Mouse (Mus musculus) hindbrain, embryonic 13.5 days (tissue): Measurements from ENCODE around the gene Upk3a. TPM values are rescaled to one million over a fixed set of nuclear protein-coding genes. Genes with fewer than 3 reads are reported as not detected.
"Not testable (repeated sequence)": the region's sequence is repeated elsewhere in the genome, so short reads cannot be mapped to it uniquely, and the experiment has no call there.

Experiments used
- ATAC-seq: fragments of 200-750 bp; cut with Nextera tagmentation; 2 replicates; pipeline ENCODE4 v1.8.0; 2017; ENCODE audit warnings: moderate TSS enrichment; ENCODE audit not compliant: low FRiP score
- H3K27ac ChIP-seq: fragments of 300-500 bp; sonication (generic); 2 replicates; pipeline ENCODE4 v1.5.1; 2015; ENCODE audit warnings: inconsistent platforms, mild to moderate bottlenecking, moderate library complexity
- H3K27me3 ChIP-seq: fragments of 300-500 bp; sonication (generic); 2 replicates; pipeline ENCODE4 v1.6.1; 2015; ENCODE audit warnings: mild to moderate bottlenecking, inconsistent platforms
- H3K36me3 ChIP-seq: fragments of 300-500 bp; sonication (generic); 2 replicates; pipeline ENCODE4 v1.6.1; 2015; ENCODE audit warnings: mild to moderate bottlenecking, inconsistent platforms
- H3K4me1 ChIP-seq: fragments of 300-500 bp; sonication (generic); replicated peaks from 2 replicates; pipeline ENCODE4 v1.6.1; 2015; ENCODE audit warnings: inconsistent platforms
- H3K4me2 ChIP-seq: fragments of 300-500 bp; sonication (generic); 2 replicates; pipeline ENCODE4 v1.6.1; 2015; ENCODE audit warnings: inconsistent platforms, mild to moderate bottlenecking, moderate library complexity
- H3K4me3 ChIP-seq: fragments of 300-500 bp; sonication (generic); 2 replicates; pipeline ENCODE4 v1.5.1; 2015; ENCODE audit warnings: mild to moderate bottlenecking, inconsistent platforms
- H3K9ac ChIP-seq: fragments of 300-500 bp; sonication (generic); 2 replicates; pipeline ENCODE4 v1.6.1; 2015; ENCODE audit warnings: mild to moderate bottlenecking, inconsistent platforms
- H3K9me3 ChIP-seq: fragments of 300-500 bp; sonication (generic); 2 replicates; pipeline ENCODE4 v1.6.1; 2016; ENCODE audit warnings: inconsistent platforms
- WGBS: fragments of 180-500 bp; shearing (Covaris S2); methylation state at CpG from one replicate; pipeline ENCODE4 v1.1.7; 2015; 5-methylcytosine and 5-hydroxymethylcytosine counted together
- polyA plus RNA-seq: library from polyadenylated mRNA; unstranded; fragments of >200 nt; fragmentation: Nextera tagmentation; extraction: Ambion mirVana; gene quantifications from 2 replicates; pipeline ENCODE4 v1.2.1, GENCODE M21; 2015

Upk3a gene
- polyA plus RNA-seq, 1 experiment from 2014 or later, result 0.26 TPM

- no peak overlapping the region for H3K4me2 ChIP-seq
- peaks cover 18% of the 10 kb centered on the region for H3K27me3 ChIP-seq
- 0 out of 2 replicates have a peak overlapping the region, but pooled peaks have one; percentile 40 for H3K27ac ChIP-seq
- H3K9me3 ChIP-seq, result no peaks in the 10 kb centered on the region
- H3K4me3 ChIP-seq, result no peak overlapping the region
- 0 out of 2 replicates have a peak overlapping the region, but pooled peaks have one; percentile 24 for H3K9ac ChIP-seq
- peaks cover 13% of the 10 kb centered on the region for H3K4me1 ChIP-seq
- no peaks in the 10 kb centered on the region for H3K36me3 ChIP-seq
- WGBS, result 37% methylated on average over 19 of the region's 19 CpGs
- ATAC-seq, result no peak
These were observed 4.9 kb upstream of the Upk3a start for GRCm38 (mm10) chr15:85011895-85012661.

- H3K36me3 ChIP-seq, result no peaks in the 10 kb centered on the region
- no peak overlapping the region for H3K27ac ChIP-seq
- no peaks in the 10 kb centered on the region for H3K9me3 ChIP-seq
- no peak overlapping the region for H3K4me2 ChIP-seq
- no peak overlapping the region for H3K4me3 ChIP-seq
- peaks cover 15% of the 10 kb centered on the region for H3K4me1 ChIP-seq
- WGBS, result 50% methylated on average over 2 of the region's 2 CpGs
- H3K9ac ChIP-seq, result no peak overlapping the region
- no peak for ATAC-seq
- H3K27me3 ChIP-seq, result peaks cover 22% of the 10 kb centered on the region
These were observed 4.3 kb upstream of the Upk3a start for GRCm38 (mm10) chr15:85012662-85013054.

- Histone ChIP-seq H3K9ac (no peak overlapping the region), H3K4me2 (no peak overlapping the region), H3K9me3 (no peaks in the 10 kb centered on the region), H3K4me3 (no peak overlapping the region), H3K27ac (no peak overlapping the region), H3K4me1 (peaks cover 15% of the 10 kb centered on the region), H3K36me3 (no peaks in the 10 kb centered on the region), H3K27me3 (peaks cover 24% of the 10 kb centered on the region)
- 82% methylated on average over 11 of the region's 11 CpGs for WGBS
- ATAC-seq, result no peak
These were observed 1.2 kb upstream of the Upk3a start for GRCm38 (mm10) chr15:85015771-85016170.

GRCm38 (mm10) chr15:85022211-85022610 lies 5.3 kb downstream of the Upk3a start:
- ATAC-seq, result no peak
- no peak overlapping the region for H3K9ac ChIP-seq
- H3K4me1 ChIP-seq, result 0 out of 2 replicates have a peak, but pooled peaks cover under 1% of the 10 kb centered on the region
- H3K27me3 ChIP-seq, result peaks cover 8% of the 10 kb centered on the region
- H3K27ac ChIP-seq, result no peak overlapping the region
- H3K36me3 ChIP-seq, result no peaks in the 10 kb centered on the region
- H3K9me3 ChIP-seq, result no peaks in the 10 kb centered on the region
- H3K4me2 ChIP-seq, result no peak overlapping the region
- 73% methylated on average over 4 of the region's 4 CpGs for WGBS
- H3K4me3 ChIP-seq, result no peak overlapping the region

GRCm38 (mm10) chr15:85026197-85026596 lies 9.3 kb downstream of the Upk3a start:
- ATAC-seq, result no peak
- H3K27ac ChIP-seq, result no peak overlapping the region
- H3K4me3 ChIP-seq, result no peak overlapping the region
- H3K4me2 ChIP-seq, result no peak overlapping the region
- H3K36me3 ChIP-seq, result no peaks in the 10 kb centered on the region
- no peaks in the 10 kb centered on the region for H3K9me3 ChIP-seq
- 83% methylated on average over 4 of the region's 4 CpGs for WGBS
- no peaks in the 10 kb centered on the region for H3K4me1 ChIP-seq
- H3K27me3 ChIP-seq, result 0 out of 2 replicates have a peak, but pooled peaks cover 4% of the 10 kb centered on the region
- H3K9ac ChIP-seq, result no peak overlapping the region

GRCm38 (mm10) chr15:85027740-85028139 lies 10.8 kb downstream of the Upk3a start:
- H3K9ac ChIP-seq, result no peak overlapping the region
- H3K4me2 ChIP-seq, result no peak overlapping the region
- no peaks in the 10 kb centered on the region for H3K9me3 ChIP-seq
- H3K36me3 ChIP-seq, result no peaks in the 10 kb centered on the region
- H3K4me1 ChIP-seq, result no peaks in the 10 kb centered on the region
- 53% methylated on average over 4 of the region's 4 CpGs for WGBS
- no peak for ATAC-seq
- no peak overlapping the region for H3K27ac ChIP-seq
- H3K27me3 ChIP-seq, result 0 out of 2 replicates have a peak, but pooled peaks cover 4% of the 10 kb centered on the region
- H3K4me3 ChIP-seq, result no peak overlapping the region

- not testable (repeated sequence) for H3K9me3 ChIP-seq, H3K27ac ChIP-seq, ATAC-seq, H3K4me1 ChIP-seq, H3K4me3 ChIP-seq, H3K4me2 ChIP-seq, H3K9ac ChIP-seq, H3K36me3 ChIP-seq, H3K27me3 ChIP-seq
- WGBS, result 63% methylated on average over 1 of the region's 1 CpGs
These were observed 11.7 kb downstream of the Upk3a start, which contains the start of gene Fam118a for GRCm38 (mm10) chr15:85028648-85029047. Gene Fam118a, plus strand, starts transcription at chr15:85028948.

- not testable (repeated sequence) for H3K4me2 ChIP-seq, H3K9me3 ChIP-seq, H3K4me3 ChIP-seq, H3K27me3 ChIP-seq, H3K9ac ChIP-seq, H3K36me3 ChIP-seq, ATAC-seq, H3K27ac ChIP-seq, H3K4me1 ChIP-seq
- WGBS, result 83% methylated on average over 1 of the region's 1 CpGs
These were observed 13.7 kb downstream of the Upk3a start for GRCm38 (mm10) chr15:85030643-85031042.

GRCm38 (mm10) chr15:85031866-85032265 lies 14.9 kb downstream of the Upk3a start:
- no peak for ATAC-seq
- Histone ChIP-seq H3K9me3 (no peaks in the 10 kb centered on the region), H3K4me3 (no peak overlapping the region), H3K9ac (no peak overlapping the region), H3K27ac (no peak overlapping the region), H3K36me3 (no peaks in the 10 kb centered on the region), H3K27me3 (peaks cover 8% of the 10 kb centered on the region; the same call in 1 of the 2 replicates), H3K4me2 (no peak overlapping the region), H3K4me1 (peaks cover 6% of the 10 kb centered on the region; the same call in 1 of the 2 replicates)
- WGBS, result 72% methylated on average over 3 of the region's 3 CpGs

- ATAC-seq, H3K4me3 ChIP-seq, H3K36me3 ChIP-seq, H3K27me3 ChIP-seq, H3K9ac ChIP-seq, H3K27ac ChIP-seq, H3K4me2 ChIP-seq, H3K9me3 ChIP-seq: not testable (repeated sequence)
- 49% methylated on average over 7 of the region's 7 CpGs for WGBS
- peaks cover 22% of the 10 kb centered on the region for H3K4me1 ChIP-seq
These were observed 17.0 kb downstream of the Upk3a start for GRCm38 (mm10) chr15:85033916-85034315.

- Histone ChIP-seq H3K27me3 (peaks cover 8% of the 10 kb centered on the region; the same call in 1 of the 2 replicates), H3K9me3 (no peaks in the 10 kb centered on the region), H3K27ac (peak overlapping the region; percentile 77), H3K4me1 (peaks cover 36% of the 10 kb centered on the region), H3K36me3 (no peaks in the 10 kb centered on the region), H3K4me2 (peak overlapping the region; percentile 77), H3K4me3 (peak overlapping the region; percentile 68), H3K9ac (peak overlapping the region; percentile 87)
- ATAC-seq, result peak; percentile 96
- WGBS, result under 1% methylated on average over 63 of the region's 75 CpGs
These were observed 19.8 kb downstream of the Upk3a start for GRCm38 (mm10) chr15:85036566-85037342.

GRCm38 (mm10) chr15:85037343-85037690 lies 20.4 kb downstream of the Upk3a start:
- Histone ChIP-seq H3K36me3 (no peaks in the 10 kb centered on the region), H3K4me2 (peak overlapping the region; percentile 77), H3K4me1 (peaks cover 42% of the 10 kb centered on the region), H3K27me3 (peaks cover 8% of the 10 kb centered on the region; the same call in 1 of the 2 replicates), H3K27ac (peak overlapping the region; percentile 56), H3K4me3 (peak overlapping the region; percentile 68), H3K9me3 (no peaks in the 10 kb centered on the region), H3K9ac (peak overlapping the region; percentile 87)
- WGBS, result 6% methylated on average over 8 of the region's 8 CpGs
- ATAC-seq, result no peak
